Mouse (Mus musculus) liver, adult 2 months (tissue): Measurements from ENCODE around the gene Arx. TPM values are rescaled to one million over a fixed set of nuclear protein-coding genes. Genes with fewer than 3 reads are reported as not detected.

ENCODE experiments used
- DNase-seq: peaks from one replicate; pipeline ENCODE4 v3.0.0-alpha.2; 2011; ENCODE audit warnings: low read depth, low spot score; ENCODE audit errors: extremely low read depth
- H3K27ac ChIP-seq: fragments of 200-500 bp; replicated peaks from 2 replicates; pipeline ENCODE4 v1.5.1; 2012; ENCODE audit warnings: low read depth, mild to moderate bottlenecking, control low read depth, inconsistent platforms, low read length; ENCODE audit not compliant: insufficient read depth
- H3K27me3 ChIP-seq: fragments of 200-500 bp; 2 replicates; pipeline ENCODE4 v1.6.1; 2012; ENCODE audit warnings: mild to moderate bottlenecking, moderate library complexity, low read length, inconsistent platforms; ENCODE audit not compliant: control insufficient read depth, insufficient read depth
- H3K36me3 ChIP-seq: fragments of 200-500 bp; 2 replicates; pipeline ENCODE4 v1.6.1; 2012; ENCODE audit warnings: low read length, inconsistent platforms; ENCODE audit not compliant: control insufficient read depth, insufficient read depth
- H3K4me1 ChIP-seq: fragments of 200-500 bp; 2 replicates; pipeline ENCODE4 v1.6.1; 2011; ENCODE audit warnings: low read length; ENCODE audit not compliant: control insufficient read depth, insufficient read depth
- H3K4me3 ChIP-seq: fragments of 200-500 bp; 2 replicates; pipeline ENCODE4 v1.5.1; 2011; ENCODE audit warnings: low read depth, mild to moderate bottlenecking, control low read depth, low read length, moderate library complexity; ENCODE audit not compliant: insufficient read depth
- H3K79me2 ChIP-seq: fragments of 200-500 bp; 2 replicates; pipeline ENCODE4 v1.6.1; 2012; ENCODE audit warnings: inconsistent platforms, mild to moderate bottlenecking, low read length, moderate library complexity; ENCODE audit not compliant: control insufficient read depth, insufficient read depth
- H3K9ac ChIP-seq: fragments of 200-500 bp; 2 replicates; pipeline ENCODE4 v1.6.1; 2012; ENCODE audit warnings: low read depth, mild to moderate bottlenecking, control low read depth, inconsistent platforms, low read length
- CTCF ChIP-seq: fragments of 200-500 bp; IDR thresholded peaks from 2 replicates; pipeline ENCODE4 v1.5.1; 2011; ENCODE audit warnings: low read depth, low read length, control low read depth
- POLR2A ChIP-seq: fragments of 200-500 bp; IDR thresholded peaks from 2 replicates; pipeline ENCODE4 v1.6.1; 2011; ENCODE audit warnings: low read length, control low read depth; ENCODE audit not compliant: insufficient read depth; ENCODE audit errors: extremely low read depth
- WGBS: fragments of 180-500 bp; shearing (Covaris S2); methylation state at CpG from one replicate; pipeline ENCODE4 v1.1.7; 2018; 5-methylcytosine and 5-hydroxymethylcytosine counted together
- polyA plus RNA-seq: library from polyadenylated mRNA; depleted of rRNA; stranded (reverse); fragments of >200 nt; gene quantifications from 2 replicates; pipeline ENCODE4 v1.2.3, GENCODE M21; 2012
- total RNA-seq: library from RNA; depleted of rRNA; stranded (reverse); fragments of >200 nt; gene quantifications from 2 replicates; pipeline ENCODE4 v1.2.3, GENCODE M21; 2014

Gene Arx
- total and polyA plus RNA-seq, 2 experiments, result not detected

DNA sequence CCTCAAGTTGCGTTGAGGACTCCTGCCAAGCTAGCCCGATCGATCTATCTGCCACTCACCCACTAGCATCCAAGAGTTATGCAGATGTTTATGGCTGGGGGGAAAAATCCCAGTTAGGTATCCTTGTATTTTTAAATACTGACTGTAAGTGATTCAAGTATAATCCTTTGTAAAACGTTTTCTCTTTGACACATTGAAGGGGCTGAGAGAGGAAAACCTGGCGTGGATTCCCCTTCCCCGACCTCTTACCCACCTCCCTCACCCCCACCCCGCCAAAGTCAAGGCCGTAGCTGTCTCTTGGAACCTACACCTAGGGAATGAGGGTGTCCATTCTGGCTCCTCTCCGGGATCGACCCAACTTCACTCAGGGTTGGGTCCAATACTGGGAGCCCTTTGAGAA lies 1.2 kb upstream of the Arx start:
- TF ChIP-seq CTCF, result no peak
- TF ChIP-seq POLR2A, result no peak
- WGBS, result 2% methylated on average over 10 of the region's 10 CpGs
- no peak overlapping the region for H3K27ac ChIP-seq
- peaks cover 27% of the 10 kb centered on the region for H3K27me3 ChIP-seq
- H3K4me3 ChIP-seq, result no peak overlapping the region
- no peak overlapping the region for H3K9ac ChIP-seq
- DNase-seq, result no peak
- H3K36me3 ChIP-seq, result no peaks in the 10 kb centered on the region
- H3K79me2 ChIP-seq, result no peaks in the 10 kb centered on the region
- peaks cover 9% of the 10 kb centered on the region; the same call in 1 of the 2 replicates for H3K4me1 ChIP-seq

DNA sequence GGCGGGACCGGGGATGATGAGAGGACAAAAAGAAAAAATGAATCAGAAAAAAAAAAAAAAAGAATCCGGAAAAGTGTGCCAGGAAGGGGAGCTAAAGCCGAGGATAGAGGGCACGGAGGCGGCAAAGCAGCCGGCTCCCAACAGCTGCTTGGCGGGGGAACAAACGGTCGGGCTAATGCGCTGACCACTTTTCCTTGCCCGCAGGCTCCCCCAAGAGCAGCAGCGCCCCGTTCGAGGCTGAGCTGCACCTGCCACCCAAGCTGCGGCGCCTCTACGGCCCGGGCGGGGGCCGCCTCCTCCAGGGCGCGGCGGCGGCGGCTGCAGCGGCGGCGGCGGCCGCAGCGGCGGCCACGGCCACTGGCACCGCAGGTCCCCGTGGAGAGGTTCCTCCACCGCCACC lies 2.1 kb downstream of the Arx start:
- Histone ChIP-seq H3K36me3 (no peaks in the 10 kb centered on the region), H3K27ac (no peak overlapping the region), H3K4me3 (peak overlapping the region; percentile 33; the same call in 1 of the 2 replicates), H3K4me1 (peaks cover 7% of the 10 kb centered on the region; the same call in 1 of the 2 replicates), H3K27me3 (peaks cover 27% of the 10 kb centered on the region), H3K9ac (no peak overlapping the region), H3K79me2 (no peaks in the 10 kb centered on the region)
- no peak for DNase-seq
- 0% methylated on average over 11 of the region's 37 CpGs for WGBS
- no peak for TF ChIP-seq POLR2A
- TF ChIP-seq CTCF, result no peak

DNA sequence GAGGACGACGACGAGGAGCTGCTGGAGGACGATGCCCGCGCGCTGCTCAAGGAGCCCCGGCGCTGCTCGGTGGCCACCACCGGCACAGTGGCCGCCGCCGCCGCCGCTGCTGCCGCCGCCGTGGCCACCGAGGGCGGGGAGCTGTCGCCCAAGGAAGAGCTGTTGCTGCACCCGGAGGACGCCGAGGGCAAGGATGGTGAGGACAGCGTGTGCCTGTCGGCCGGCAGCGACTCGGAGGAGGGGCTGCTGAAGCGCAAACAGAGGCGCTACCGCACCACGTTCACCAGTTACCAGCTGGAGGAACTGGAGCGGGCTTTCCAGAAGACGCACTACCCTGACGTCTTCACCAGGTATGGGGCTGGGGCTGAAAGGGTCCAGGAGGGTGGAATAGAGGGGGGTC lies 2.8 kb downstream of the Arx start:
- H3K4me3 ChIP-seq, result peak overlapping the region; percentile 33; the same call in 1 of the 2 replicates
- H3K27ac ChIP-seq, result no peak overlapping the region
- H3K27me3 ChIP-seq, result peaks cover 27% of the 10 kb centered on the region
- H3K36me3 ChIP-seq, result no peaks in the 10 kb centered on the region
- no peak for TF ChIP-seq POLR2A
- TF ChIP-seq CTCF, result no peak
- H3K4me1 ChIP-seq, result peaks cover 7% of the 10 kb centered on the region; the same call in 1 of the 2 replicates
- DNase-seq, result no peak
- H3K9ac ChIP-seq, result no peak overlapping the region
- 1% methylated on average over 28 of the region's 37 CpGs for WGBS
- H3K79me2 ChIP-seq, result no peaks in the 10 kb centered on the region

DNA sequence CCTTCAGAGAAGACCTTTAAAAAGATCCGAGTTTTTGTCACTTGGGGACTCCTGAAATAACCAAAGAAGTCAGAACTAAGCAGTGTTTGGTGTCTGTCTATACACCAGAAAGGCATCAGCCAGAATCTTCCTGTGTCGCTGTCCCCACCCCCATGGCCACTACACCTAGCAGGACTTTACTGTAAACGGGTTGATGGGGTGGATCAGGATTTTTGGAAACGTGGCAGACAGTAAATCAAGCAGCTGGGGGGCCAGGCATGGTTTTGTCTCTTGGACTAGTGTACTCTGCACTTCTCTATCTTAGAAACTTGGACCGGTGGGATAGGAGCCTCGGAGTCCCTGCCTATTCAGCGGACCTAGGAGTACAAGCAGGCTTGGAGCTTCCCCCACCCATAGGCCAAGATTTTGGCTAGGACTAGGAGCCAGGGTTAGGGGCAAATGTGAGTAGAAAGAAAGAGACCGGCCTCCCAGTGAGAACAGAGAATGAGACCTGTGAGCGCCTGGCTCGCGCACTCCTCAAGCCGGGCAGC lies 3.7 kb downstream of the Arx start:
- DNase-seq, result no peak
- no peak overlapping the region for H3K4me3 ChIP-seq
- H3K36me3 ChIP-seq, result no peaks in the 10 kb centered on the region
- no peak overlapping the region for H3K9ac ChIP-seq
- H3K27me3 ChIP-seq, result peaks cover 30% of the 10 kb centered on the region
- TF ChIP-seq POLR2A, result no peak
- TF ChIP-seq CTCF, result no peak
- 6% methylated on average over 12 of the region's 12 CpGs for WGBS
- H3K4me1 ChIP-seq, result peaks cover 7% of the 10 kb centered on the region; the same call in 1 of the 2 replicates
- H3K27ac ChIP-seq, result no peak overlapping the region
- H3K79me2 ChIP-seq, result no peaks in the 10 kb centered on the region

DNA sequence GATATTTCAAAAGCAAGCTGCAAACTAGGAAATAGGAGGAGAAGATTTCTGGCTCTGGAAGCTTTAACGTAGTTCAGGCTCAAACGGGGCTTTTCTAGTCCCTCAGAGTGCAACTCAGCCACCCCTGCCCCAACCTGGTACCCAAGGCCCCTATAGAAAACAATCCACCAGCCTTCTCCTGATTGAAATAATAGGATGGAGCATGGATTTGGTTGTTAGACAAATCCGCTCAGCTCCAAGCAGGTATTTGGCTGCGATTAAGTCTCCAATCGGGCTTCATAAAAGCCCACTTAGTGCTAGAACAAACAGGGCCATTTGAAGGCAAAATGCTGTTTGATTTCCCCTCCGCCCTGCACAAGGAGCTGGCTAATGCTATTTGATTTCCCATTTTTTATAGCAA lies 5.8 kb downstream of the Arx start:
- H3K27ac ChIP-seq, result no peak overlapping the region
- 21% methylated on average over 6 of the region's 6 CpGs for WGBS
- H3K36me3 ChIP-seq, result no peaks in the 10 kb centered on the region
- H3K9ac ChIP-seq, result no peak overlapping the region
- DNase-seq, result no peak
- no peak overlapping the region for H3K4me3 ChIP-seq
- H3K4me1 ChIP-seq, result peaks cover 4% of the 10 kb centered on the region; the same call in 1 of the 2 replicates
- TF ChIP-seq CTCF (no peak), POLR2A (no peak)
- H3K79me2 ChIP-seq, result no peaks in the 10 kb centered on the region
- H3K27me3 ChIP-seq, result peaks cover 23% of the 10 kb centered on the region

DNA sequence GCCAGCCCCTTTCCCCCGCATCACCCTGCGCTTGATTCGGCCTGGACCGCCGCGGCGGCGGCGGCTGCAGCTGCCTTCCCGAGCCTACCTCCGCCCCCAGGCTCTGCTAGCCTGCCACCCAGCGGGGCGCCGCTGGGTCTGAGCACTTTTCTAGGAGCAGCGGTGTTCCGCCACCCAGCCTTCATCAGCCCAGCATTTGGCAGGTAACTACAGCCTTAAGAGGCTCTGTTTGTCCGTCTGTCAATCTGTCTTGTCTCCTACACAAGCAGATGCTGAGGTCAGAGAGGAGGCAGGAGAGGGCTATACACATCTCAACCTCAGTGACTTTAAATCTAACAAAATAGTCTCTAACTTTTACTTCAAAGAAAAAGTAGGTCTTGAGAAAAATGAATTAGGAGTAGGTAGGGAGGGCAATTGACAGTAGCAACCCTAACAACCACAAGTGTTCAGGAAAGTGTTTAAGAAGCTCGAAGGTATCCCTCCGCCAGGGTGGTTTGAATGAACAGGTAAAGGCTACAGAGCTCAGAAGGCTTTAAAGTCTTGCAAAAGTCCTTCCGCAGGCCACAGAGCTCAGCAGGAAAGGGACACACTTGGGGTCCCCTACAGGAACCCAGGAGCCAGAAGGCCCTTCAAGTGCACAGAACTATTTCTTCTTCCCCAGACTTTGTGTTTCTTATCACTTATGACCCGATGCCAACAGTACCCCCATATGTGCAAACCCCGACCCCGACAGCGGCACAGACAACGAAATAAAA lies 8.7 kb downstream of the Arx start:
- 17% methylated on average over 23 of the region's 25 CpGs for WGBS
- H3K4me3 ChIP-seq, result no peak overlapping the region
- no peak for DNase-seq
- no peak for TF ChIP-seq POLR2A
- no peak for TF ChIP-seq CTCF
- peaks cover 20% of the 10 kb centered on the region for H3K27me3 ChIP-seq
- H3K79me2 ChIP-seq, result no peaks in the 10 kb centered on the region
- H3K27ac ChIP-seq, result no peak overlapping the region
- no peaks in the 10 kb centered on the region for H3K36me3 ChIP-seq
- H3K4me1 ChIP-seq, result no peaks in the 10 kb centered on the region; the same call in 1 of the 2 replicates
- no peak overlapping the region for H3K9ac ChIP-seq
